Mouse (Mus musculus) myocyte (in vitro differentiated cells): ENCODE results near the gene Spata7.

Source experiments
- CEBPB ChIP-seq: IDR thresholded peaks from 2 replicates; pipeline ENCODE4 v1.6.1; 2011; ENCODE audit warnings: mild to moderate bottlenecking, moderate library complexity; ENCODE audit not compliant: poor library complexity, insufficient read depth, severe bottlenecking
- E2F4 ChIP-seq: IDR thresholded peaks from one replicate; pipeline ENCODE4 v1.6.1; 2011; ENCODE audit warnings: mild to moderate bottlenecking, control low read depth, moderate library complexity; ENCODE audit not compliant: insufficient read depth
- MAX ChIP-seq: IDR thresholded peaks from one replicate; pipeline ENCODE4 v1.6.1; 2011; ENCODE audit warnings: low read depth, mild to moderate bottlenecking, control low read depth
- MYOD1 ChIP-seq, 3 experiments: IDR thresholded peaks; one replicate each; pipeline ENCODE4 v1.6.1; 2011; ENCODE audit warnings: control low read depth in 2 of 3, low read depth in 2 of 3, mild to moderate bottlenecking in 2 of 3, moderate library complexity in 1 of 3; ENCODE audit not compliant: insufficient read length in 2 of 3, control insufficient read depth in 1 of 3
- MYOG ChIP-seq, 3 experiments: IDR thresholded peaks; one replicate each; pipeline ENCODE4 v1.6.1; 2011; ENCODE audit warnings: control low read depth in 2 of 3, low read depth in 2 of 3, mild to moderate bottlenecking in 2 of 3; ENCODE audit not compliant: insufficient read length in 2 of 3, control insufficient read depth in 1 of 3, insufficient read depth in 1 of 3
- POLR2A ChIP-seq: IDR thresholded peaks from one replicate; pipeline ENCODE4 v1.6.1; 2011; ENCODE audit warnings: low read depth, mild to moderate bottlenecking, control low read depth, moderate library complexity; ENCODE audit not compliant: insufficient read length
- POLR2AphosphoS2 ChIP-seq: IDR thresholded peaks from one replicate; pipeline ENCODE4 v1.6.1; 2011; ENCODE audit warnings: low read depth, control low read depth; ENCODE audit not compliant: insufficient read length
- REST ChIP-seq: IDR thresholded peaks from one replicate; pipeline ENCODE4 v1.6.1; 2011; ENCODE audit warnings: mild to moderate bottlenecking, control low read depth, moderate library complexity; ENCODE audit not compliant: insufficient read depth, insufficient read length
- TCF12 ChIP-seq: IDR thresholded peaks from one replicate; pipeline ENCODE4 v1.6.1; 2011; ENCODE audit warnings: mild to moderate bottlenecking, control low read depth; ENCODE audit not compliant: poor library complexity, insufficient read depth, severe bottlenecking
- TCF3 ChIP-seq: IDR thresholded peaks from one replicate; pipeline ENCODE4 v1.6.1; 2011; ENCODE audit warnings: low read depth, control low read depth; ENCODE audit not compliant: insufficient read length
- USF1 ChIP-seq: IDR thresholded peaks from one replicate; pipeline ENCODE4 v1.6.1; 2011; ENCODE audit warnings: low read depth, mild to moderate bottlenecking, control low read depth, moderate library complexity

DNA sequence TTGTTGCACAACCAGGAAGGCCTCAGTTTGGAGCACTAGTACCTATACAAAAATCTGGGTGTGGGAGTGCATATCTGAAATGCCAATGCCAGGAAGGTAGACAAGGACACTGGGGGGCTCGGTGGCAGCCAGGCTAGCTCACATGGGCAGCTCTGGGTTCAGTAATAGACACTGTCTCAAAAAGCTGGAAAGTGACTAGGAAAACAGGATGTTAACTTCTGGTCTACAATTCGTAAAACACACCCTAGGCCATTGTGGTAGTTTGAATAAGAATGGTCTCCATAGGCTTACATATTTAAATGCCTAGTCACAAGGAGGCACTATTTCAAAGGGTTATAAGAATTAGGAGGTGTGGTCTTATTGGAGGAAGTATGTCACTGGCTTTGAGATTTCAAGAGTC lies 36.9 kb upstream of the Spata7 start:
- TF ChIP-seq POLR2A (no peak), CEBPB (no peak), TCF3 (no peak), MAX (no peak), REST (no peak), POLR2AphosphoS2 (no peak), USF1 (no peak), E2F4 (no peak), TCF12 (no peak), MYOD1 (IDR thresholded peaks at IDR 0.05; ENCODE audit: control insufficient read depth in 1 of 3, insufficient read length in 2 of 3, low read depth in 2 of 3) (no peak), MYOG (IDR thresholded peaks at IDR 0.05; ENCODE audit: control insufficient read depth in 1 of 3, insufficient read depth in 1 of 3, insufficient read length in 2 of 3, low read depth in 2 of 3) (no peak)
